Mouse (Mus musculus) monocyte, adult 2 months (primary cell): ENCODE measurements at regions not wholly inside any gene's neighbourhood (a gene's known extent, or its start where the extent isn't known, plus 50 kb on each side); places are given as distances from the start of the nearest gene placed in this dataset.

ENCODE experiments used
- DNase-seq, 2 experiments: peaks; one replicate each; pipeline ENCODE4 v3.0.0; 2022; ENCODE audit warnings: low spot score in 2 of 2, low read depth in 1 of 2

- DNase-seq = no peak
Observed at GRCm38 (mm10) chr13:44128506-44129274, 344.1 kb downstream of the Cd83 start.

- no peak for DNase-seq
Observed at GRCm38 (mm10) chr13:44131916-44132315, 347.3 kb downstream of the Cd83 start.

- no peak for DNase-seq
Observed at GRCm38 (mm10) chr13:44132510-44132909, 347.9 kb downstream of the Cd83 start.

- no peak for DNase-seq
Observed at GRCm38 (mm10) chr13:44133436-44133835, 348.9 kb downstream of the Cd83 start.

- DNase-seq = no peak
Observed at GRCm38 (mm10) chr13:44141181-44141580, 356.6 kb downstream of the Cd83 start.

GRCm38 (mm10) chr13:44145441-44145840 lies 360.9 kb downstream of the Cd83 start:
- DNase-seq = no peak

- DNase-seq = no peak
Observed at GRCm38 (mm10) chr13:44147841-44148240, 363.3 kb downstream of the Cd83 start.

- no peak for DNase-seq
Observed at GRCm38 (mm10) chr13:44149499-44149898, 364.9 kb downstream of the Cd83 start.

GRCm38 (mm10) chr13:44151526-44151925 lies 367.0 kb downstream of the Cd83 start:
- no peak for DNase-seq

GRCm38 (mm10) chr13:44152806-44153613 lies 368.4 kb downstream of the Cd83 start:
- no peak for DNase-seq

- no peak for DNase-seq
Observed at GRCm38 (mm10) chr13:44153784-44154183, 369.2 kb downstream of the Cd83 start.

- no peak for DNase-seq
Observed at GRCm38 (mm10) chr13:44155956-44156355, 371.4 kb downstream of the Cd83 start.

- DNase-seq = no peak
Observed at GRCm38 (mm10) chr13:44156546-44156945, 372.0 kb downstream of the Cd83 start.

- DNase-seq = no peak
Observed at GRCm38 (mm10) chr13:44157236-44157635, 372.7 kb downstream of the Cd83 start.

GRCm38 (mm10) chr13:44158364-44158763 lies 373.8 kb downstream of the Cd83 start:
- no peak for DNase-seq

- DNase-seq = no peak
Observed at GRCm38 (mm10) chr13:44159346-44159745, 374.8 kb downstream of the Cd83 start.

- no peak for DNase-seq
Observed at GRCm38 (mm10) chr13:44164746-44165145, 380.2 kb downstream of the Cd83 start.

GRCm38 (mm10) chr13:44167186-44167585 lies 382.6 kb downstream of the Cd83 start:
- DNase-seq = no peak

- no peak for DNase-seq
Observed at GRCm38 (mm10) chr13:44168186-44168585, 383.6 kb downstream of the Cd83 start.

GRCm38 (mm10) chr13:44171639-44172038 lies 387.1 kb downstream of the Cd83 start:
- no peak for DNase-seq

GRCm38 (mm10) chr13:44172701-44173100 lies 388.1 kb downstream of the Cd83 start:
- DNase-seq = no peak

GRCm38 (mm10) chr13:44174236-44174635 lies 389.7 kb downstream of the Cd83 start:
- no peak for DNase-seq
